Mouse (Mus musculus): ENCODE data around the gene Abcb5.
"Not testable (repeated sequence)": the region's sequence is repeated elsewhere in the genome, so short reads cannot be mapped to it uniquely, and the experiment has no call there.

The Abcb5 gene

DNA sequence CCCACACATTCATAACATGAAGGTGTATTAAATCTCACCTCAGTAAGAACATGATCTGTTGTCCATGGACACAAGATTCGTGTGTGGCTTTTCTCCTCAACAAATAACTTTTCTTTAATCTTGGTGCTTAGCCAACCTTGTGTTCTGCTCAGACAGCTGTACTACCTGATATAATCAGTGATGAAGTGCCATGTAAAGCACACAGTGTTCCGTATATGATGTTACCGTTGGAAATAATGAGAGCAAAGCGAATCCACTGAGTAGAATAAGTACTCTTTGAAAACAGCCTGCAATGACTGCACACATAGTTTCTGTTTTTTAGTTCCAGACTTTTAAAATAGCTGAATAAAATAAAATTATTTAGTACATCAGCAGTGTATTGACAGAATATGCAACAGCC, at the start of gene Abcb5:
TSS of gene Abcb5 (minus strand) at position 101 of the 400 bp plus-strand sequence.
- no peak for DNase-seq

DNA sequence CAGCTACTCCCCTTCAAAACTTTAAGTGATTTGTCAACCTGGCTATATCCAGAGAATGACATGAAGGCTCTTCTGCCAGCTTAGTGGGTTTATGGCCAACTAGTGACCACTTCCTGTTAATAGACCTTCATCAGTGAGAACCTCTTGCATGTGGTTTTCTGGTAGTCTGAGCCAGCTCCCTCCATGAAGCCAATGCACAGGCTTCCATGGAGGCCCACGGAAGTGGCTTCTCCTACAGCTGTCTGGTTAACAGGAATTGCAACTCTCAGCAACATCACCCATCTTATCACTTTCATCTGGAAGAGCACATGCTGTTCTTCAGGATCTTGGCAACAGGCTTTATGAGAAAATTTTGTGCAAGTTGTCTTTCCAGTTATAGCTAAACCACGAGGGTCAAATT, 33.0 kb upstream of the Abcb5 start:
- no peak for DNase-seq

DNA sequence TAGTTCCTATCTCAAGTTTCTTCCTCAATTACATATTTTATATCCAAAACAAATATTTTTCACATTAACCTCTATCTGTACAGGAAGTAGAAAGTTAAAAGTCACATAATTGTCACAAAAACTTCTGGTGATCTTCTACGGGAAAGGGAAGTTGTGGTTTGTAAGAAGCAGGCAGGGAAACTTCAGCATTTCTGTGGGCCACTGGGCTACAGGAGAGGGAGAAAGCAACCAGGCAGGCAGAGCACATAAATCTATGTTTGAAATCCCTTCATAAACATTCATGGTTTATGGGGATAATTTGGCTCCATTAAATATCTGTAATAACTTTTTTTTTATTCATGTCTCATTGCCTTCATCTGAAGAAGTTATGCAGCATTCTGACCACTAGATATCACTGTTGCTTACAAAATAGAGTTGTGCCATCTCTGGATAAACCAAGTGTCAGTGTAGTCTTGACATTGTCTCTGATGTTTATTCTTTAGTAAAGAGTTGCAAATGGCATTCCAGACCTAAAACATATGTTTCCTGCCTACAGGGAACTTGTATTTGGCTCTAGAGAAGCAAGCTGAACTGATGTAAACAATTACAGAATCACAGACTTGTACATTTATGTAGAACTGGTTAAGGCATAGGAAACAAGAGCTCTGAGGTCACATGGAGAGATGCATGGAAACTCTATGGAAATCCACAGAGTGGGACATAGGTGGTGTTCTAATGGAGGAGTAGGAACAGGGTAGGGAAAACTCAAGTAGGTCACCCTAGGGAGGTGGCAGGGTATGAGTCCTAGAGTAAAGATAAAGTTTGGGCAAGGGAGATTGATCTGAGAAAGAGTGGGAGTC, 28.3 kb upstream of the Abcb5 start:
- no peak for DNase-seq

DNA sequence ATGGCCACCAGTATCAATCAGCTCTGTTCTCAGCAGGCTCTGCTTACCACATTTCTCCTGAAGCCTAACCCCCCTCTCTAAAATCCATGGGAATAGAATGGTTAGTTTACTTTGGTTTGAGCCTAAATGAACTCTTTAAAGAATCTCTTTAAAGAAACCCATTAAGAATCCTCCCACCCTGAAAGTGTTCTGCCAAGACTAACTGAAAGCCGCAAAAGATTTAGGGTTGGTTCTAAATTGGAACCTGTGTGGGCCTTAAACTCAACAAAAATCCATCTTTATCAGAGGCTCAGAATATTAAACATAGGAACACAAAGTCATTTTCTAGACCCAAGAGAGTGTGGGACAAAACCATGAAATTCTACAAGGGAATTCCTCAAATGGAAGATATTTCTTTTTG, 18.6 kb upstream of the Abcb5 start:
- DNase-seq = no peak

DNA sequence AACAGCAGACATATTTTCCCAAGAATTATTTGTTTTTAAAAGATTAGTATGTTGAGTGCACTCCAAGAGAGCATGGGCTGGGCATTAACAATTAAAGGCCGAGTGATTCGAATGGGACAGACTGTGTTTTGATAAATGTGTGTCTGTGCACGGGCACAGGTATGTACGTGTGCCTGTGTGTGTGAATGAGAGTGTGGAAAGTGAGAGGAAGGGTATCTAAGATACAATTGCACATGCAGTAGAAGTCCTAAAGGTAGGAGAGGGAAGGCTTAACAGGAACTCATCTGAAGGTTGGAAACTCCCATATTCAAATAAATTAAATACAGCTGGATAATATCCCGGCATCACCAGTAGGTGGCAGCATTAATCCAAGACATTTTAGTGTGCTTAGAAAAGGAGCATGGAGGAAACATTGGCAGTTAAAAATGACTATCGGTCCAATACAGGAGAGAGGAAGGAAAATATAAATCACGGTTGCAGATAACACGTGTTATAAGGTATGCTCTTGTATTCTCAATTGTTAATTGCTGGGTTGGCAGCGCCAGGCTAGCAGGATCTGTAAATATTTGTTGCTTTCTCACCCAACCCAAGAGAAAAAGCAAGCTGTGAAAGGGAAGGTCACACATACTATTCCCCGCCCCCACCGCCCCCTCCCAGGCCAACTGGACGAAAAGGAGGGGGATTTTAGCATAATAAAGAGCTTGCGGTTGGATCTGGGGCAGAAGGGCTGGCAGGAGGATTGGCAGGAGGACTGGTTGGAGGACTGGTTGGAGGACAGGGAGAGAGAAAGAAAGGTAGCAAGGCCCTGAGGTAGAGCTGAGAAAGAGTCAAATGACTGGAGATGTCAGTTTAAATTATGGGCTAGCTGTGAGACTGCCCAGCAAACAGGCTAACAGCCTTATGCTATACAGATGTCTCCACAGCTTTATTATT, 35.6 kb downstream of the Abcb5 start:
- DNase-seq = peak; percentile 65

DNA sequence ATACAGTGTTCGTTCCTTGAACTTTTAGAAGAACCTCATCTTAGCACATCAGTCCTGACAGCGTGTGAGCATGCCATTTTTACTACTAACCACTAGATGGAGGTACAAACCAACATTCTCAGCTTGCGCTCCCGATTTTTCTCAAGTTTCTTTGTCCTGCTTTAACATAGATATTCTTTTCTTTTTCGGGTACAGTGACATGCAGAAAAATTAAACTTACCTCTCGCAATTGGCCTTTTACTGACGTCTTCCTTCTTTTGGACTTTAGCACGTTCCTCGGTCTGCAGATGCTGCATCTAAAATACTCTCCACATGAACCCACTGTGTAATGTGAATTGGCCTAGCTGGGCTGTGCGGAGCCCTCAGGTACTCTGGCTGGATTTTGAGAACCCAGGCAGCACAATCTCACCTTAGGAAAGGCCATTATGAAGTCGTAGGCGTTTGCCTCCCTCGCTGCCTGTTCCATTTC, 39.4 kb downstream of the Abcb5 start:
- DNase-seq = no peak

DNA sequence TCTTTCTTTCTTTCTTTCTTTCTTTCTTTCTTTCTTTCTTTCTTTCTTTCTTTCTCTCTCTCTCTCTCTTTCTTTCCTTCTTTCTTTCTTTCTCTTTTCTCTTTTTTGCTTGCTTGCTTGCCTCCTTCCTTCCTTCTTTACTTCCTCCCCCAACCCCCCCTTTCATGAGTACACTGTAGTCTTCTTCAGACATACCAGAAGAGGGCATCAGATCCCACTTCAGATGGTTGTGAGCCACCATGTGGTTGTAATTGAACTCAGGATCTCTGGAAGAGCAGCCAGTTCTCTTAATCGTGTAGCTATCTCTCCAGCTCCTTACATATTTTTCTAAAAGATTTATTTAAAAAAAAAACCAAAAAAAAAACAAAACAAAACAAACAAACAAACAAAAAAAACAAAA, 42.3 kb downstream of the Abcb5 start:
- DNase-seq = not testable (repeated sequence)

DNA sequence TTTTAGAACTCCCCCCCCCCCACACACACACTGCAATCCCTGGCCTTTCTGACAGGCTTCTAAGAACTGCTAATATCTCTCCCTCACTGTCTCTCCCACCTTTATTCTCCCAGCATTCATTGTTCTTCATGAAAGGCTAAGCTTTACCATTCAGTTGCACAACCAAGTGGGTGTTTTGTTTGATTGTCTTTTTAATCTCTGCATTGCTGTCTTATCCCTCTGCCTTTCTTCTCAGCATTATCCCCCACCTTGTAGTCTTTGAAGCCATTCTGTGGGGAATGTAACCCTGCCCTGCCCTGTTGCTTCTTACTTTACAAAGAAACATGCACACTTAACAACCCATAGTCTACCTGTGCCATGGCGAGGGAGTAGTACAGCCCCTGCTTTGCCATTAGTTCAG, 48.5 kb downstream of the Abcb5 start:
- no peak for DNase-seq

DNA sequence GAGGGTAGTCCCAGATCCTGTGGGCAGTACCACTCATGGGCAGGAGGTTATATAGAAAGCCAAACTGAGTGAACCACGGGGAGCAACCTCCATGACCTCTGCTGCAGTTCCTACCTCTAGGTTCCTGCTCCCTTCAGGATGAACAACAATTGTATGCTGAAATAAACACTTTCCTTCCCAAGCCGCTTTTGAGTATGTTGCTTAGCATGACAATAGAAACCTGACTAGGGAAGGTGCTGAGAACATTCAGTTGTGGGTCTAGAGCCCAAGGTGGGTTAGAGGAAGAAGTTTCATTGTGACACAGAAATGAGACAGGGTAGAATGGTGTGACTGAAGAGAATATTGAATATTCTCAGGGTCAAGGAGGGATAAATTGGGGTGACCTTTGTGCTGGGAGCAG, 55.9 kb downstream of the Abcb5 start:
- DNase-seq = no peak

DNA sequence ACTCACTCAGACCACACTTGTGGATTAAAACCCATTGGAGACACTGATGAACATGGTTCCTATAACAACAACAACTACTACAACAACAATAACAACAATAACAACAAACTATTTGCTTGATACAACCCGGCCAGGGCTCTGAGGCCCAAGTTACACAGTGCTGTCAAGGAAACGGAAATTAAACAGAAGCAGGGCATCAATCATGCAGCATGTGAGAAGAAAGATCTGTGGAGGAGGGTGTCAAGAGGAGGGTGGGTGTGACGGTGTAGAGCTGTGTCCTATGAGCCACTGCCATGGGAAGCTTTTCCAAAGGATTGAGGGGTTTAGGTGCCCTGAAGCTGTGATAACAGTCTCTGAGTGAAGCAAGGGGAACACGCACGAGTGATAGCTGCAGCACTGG, 64.0 kb downstream of the Abcb5 start:
- DNase-seq = no peak

DNA sequence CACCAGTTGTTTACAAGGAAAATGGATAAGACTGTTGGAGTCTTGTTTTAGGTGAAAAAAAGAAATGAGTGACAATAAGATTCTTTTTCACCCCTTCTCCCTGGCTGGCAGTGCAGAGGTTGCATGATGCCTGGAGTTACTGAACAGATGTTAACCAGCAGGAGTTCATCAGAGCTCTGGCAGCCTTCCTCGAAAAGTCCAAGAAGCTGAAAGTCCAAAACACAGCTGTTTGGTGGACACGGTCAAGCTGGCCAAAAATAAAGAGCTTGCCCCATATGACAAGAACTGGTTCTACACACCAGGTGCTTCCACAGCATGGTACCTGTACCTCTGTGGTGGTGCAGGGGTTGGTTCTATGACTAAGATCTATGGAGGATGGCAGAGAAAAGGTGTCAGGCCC, 78.3 kb downstream of the Abcb5 start:
- no peak for DNase-seq

DNA sequence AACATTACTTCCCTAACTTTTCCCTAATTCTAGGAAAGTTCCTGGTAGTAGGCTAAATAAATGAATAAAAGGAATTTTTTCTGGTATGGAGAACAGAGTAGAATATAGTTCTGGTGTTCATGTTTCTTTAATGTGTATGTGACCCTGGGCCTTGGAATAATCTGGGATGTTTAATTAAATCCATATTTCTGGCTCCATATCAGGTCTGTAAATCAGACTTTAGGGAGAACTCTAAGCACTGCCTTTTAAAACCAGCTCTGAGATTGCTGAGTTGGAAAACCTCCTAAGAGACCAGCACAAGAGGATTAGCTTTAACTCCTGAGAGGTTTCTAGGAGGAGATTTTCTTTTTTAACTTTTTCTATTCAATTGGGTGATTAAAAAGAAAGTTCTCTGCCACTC, 83.4 kb downstream of the Abcb5 start:
- DNase-seq = no peak

DNA sequence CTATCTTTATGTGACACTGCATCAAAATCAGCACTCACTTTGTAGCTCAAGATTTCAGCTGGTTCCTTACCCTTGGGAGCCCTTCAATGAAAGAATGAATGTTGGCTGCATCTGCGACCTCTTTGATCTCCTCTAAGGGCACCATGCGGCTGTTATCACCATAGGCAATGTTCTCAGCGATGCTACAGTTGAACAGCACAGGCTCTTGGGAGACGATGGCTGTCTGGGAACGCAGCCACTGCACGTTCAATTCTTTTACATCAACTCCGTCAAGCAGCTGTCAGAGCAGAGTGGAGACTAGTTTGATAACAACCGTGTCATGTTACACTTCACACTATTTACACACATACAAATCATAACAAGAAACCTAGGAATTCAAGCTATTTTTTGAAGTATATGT, 93.5 kb downstream of the Abcb5 start:
- no peak for DNase-seq

DNA sequence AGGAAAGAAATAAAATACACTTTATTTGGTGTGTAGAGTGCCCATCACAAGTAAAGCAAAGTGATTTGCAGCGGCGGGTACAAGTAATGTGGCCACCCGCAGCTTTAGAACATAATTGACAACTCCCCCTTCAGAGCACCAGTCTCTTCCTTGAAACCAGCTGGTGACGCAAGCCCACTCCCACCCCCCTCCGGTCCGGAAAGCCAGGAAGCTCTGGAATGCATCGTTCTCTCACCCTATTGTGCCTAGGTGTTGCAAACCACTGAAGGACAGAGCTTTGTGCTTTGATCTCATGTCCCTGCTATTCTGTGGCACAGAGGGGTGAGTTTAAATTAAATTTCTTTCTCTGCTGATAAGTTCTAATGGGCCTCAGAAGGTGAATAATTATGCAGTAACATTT, 110.1 kb downstream of the Abcb5 start:
- no peak for DNase-seq

DNA sequence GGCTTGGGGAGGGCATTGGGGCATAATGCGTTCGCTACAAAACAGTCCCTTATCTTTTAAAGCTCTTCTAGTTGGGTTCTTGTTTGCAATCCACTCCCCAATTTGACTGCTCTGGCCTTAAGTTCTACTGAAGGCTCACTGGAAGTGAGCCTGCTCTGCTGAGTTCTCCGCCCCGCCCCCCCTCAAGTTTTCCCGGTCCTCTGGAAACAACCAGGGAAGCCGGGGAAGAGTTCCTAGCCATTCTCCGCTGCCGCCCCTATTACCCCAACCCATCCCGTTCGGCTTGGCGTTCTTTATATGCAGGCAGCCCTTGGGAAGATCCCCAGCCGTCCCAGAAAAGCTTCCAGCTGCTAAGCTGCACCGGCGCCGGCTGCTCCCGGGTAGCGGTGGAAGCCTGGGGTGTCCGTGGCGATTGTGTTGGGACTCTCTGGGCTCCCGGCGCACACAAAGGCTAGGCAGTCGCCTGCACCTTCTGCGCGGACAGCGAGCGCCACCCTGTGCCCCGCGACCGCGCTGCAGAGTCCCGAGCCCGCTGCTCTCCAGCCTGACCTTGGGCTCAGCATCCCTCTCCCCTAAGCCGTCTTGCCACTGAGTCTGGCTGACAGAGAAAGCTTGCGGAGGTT, 111.3 kb downstream of the Abcb5 start:
- DNase-seq = peak; percentile 42

DNA sequence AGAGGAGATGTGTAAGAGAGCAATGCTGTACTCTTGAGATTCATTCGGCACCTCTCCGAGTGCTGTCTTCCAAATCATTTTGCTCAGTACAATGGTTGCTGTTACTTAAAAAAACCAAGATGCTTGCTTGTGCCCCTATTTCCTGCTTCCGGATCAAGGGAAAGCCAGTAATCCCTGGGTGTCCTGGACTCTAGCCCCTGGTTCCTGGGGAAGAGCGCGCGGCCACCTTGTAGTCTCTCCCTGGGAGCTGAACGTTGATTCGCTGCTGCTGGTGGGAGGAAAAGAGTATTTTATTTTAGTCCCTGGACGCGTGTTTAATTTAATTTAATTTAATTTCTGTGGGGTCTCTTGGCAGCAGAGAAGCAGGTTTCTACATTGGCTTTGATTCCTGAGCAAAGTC, 111.8 kb downstream of the Abcb5 start:
- DNase-seq = no peak

DNA sequence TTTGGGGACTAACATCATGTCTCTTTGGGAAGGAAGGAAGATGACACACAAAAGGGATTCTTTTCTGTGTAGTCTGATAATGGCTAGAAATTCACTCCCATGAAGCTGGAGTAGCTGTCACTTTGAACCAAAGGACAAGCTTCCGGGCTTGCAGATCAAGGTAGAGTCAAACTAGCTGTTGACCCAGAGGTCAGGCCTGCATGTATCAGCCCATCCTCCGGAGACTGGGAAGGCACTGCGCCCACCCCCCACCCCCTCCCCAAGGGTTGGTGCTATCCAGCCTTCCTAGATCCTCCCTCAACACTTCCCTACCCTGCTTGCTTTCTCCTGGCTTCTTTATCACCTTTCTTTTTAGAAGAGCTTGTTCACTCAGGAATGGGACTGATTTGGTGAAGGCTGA, 112.9 kb downstream of the Abcb5 start:
- no peak for DNase-seq

DNA sequence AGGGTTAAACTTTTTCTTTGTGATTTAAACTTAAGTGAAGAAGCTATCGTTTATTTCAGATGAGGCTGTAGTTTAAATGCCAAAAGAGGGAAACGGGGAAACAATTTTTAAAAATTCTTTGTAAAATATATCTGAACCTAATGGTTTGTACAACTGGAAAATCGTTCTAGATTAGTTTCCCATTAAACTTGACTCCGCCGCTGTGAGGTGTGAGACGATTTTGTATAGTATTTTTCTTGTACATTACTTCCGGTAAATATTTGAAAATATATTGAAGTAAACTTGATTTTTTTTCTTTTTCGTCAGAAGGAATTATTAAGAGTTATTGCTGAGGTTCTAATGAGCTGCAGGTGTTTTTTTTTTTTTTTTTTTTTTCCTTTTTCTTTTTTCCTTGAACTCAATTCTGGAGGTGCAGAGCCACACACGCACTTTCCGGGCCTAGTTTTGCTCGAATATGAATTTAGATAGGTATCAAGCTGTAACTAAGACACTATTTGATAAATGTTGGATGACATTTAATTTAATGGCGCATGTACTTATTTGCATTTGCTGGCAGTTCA, 115.3 kb downstream of the Abcb5 start:
- DNase-seq = no peak

DNA sequence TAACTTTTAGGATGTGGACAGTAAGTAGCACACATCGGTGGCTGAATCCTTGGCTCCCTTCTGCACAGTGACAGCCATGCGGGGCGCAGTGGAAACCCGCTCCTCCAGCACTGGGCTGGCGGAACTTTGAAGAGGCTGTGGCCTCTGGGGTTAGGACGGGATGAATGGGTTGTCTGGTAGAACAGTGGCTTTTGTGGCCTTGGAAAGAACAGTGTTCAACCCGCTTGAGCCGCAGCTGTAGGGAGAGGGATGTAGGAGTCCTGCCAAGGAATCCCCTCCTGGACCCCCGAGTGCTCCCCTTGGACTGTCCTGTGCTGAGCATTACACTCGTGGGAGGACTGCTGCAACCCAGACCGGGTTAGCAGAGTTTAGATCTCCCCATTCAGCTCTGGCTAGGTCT, 116.2 kb downstream of the Abcb5 start:
- DNase-seq = no peak

DNA sequence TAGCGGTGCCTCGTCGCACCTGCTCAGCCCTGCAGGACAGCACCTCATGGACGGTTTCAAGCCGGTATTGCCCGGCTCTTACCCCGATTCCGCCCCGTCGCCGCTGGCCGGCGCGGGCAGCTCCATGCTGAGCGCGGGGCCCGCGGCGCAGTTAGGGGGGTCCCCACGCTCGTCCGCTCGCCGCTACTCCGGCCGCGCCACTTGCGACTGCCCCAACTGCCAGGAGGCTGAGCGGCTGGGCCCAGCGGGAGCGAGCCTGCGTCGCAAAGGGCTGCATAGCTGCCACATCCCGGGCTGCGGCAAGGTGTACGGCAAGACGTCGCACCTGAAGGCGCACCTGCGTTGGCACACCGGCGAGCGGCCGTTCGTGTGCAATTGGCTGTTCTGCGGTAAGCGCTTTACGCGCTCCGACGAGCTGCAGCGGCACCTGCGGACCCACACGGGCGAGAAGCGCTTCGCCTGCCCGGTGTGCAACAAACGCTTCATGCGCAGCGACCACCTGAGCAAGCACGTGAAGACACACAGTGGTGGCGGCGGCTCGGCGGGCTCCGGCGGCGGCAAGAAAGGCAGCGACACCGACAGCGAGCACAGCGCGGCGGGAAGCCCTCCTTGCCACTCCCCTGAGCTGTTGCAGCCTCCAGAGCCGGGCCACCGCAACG, 116.9 kb downstream of the Abcb5 start:
- DNase-seq = peak; percentile 8

DNA sequence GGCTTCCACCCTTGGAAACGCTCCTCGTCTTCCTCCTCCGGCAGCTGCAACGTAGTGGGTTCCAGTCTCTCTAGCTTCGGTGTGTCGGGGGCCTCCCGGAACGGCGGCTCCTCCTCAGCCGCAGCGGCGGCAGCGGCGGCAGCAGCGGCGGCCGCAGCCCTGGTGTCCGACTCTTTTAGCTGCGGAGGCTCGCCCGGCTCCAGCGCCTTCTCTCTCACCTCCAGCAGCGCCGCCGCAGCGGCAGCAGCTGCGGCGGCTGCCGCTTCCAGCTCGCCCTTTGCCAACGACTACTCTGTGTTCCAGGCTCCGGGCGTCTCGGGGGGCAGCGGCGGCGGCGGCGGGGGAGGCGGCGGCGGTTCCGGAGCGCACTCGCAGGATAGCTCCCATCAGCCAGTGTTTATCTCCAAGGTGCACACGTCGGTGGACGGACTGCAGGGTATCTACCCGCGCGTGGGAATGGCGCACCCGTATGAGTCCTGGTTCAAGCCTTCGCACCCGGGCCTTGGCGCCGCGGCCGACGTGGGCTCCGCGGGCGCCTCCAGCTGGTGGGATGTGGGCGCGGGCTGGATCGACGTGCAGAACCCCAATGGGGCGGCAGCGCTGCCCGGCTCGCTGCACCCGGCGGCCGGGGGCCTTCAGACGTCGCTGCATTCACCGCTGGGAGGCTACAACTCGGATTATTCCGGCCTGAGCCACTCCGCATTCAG, 117.6 kb downstream of the Abcb5 start:
- DNase-seq = no peak
